Mouse (Mus musculus) erythroblast, embryonic 14.5 days (primary cell): ENCODE results near the gene Rbm17. TPM values are rescaled to one million over a fixed set of nuclear protein-coding genes. Genes with fewer than 3 reads are reported as not detected.

ENCODE experiments used
- H3K27me3 ChIP-seq: 2 replicates; pipeline ENCODE4 v1.6.1; 2012; ENCODE audit warnings: inconsistent platforms; ENCODE audit not compliant: control insufficient read depth
- H3K36me3 ChIP-seq: 2 replicates; pipeline ENCODE4 v1.6.1; 2012; ENCODE audit warnings: mild to moderate bottlenecking, inconsistent platforms; ENCODE audit not compliant: control insufficient read depth
- H3K4me1 ChIP-seq: 2 replicates; pipeline ENCODE4 v1.6.1; 2012; ENCODE audit warnings: inconsistent platforms; ENCODE audit not compliant: control insufficient read depth
- H3K4me3 ChIP-seq: replicated peaks from 2 replicates; pipeline ENCODE3; 2012; ENCODE audit warnings: moderate library complexity, mild to moderate bottlenecking, inconsistent platforms
- H3K9me3 ChIP-seq: 2 replicates; pipeline ENCODE4 v1.6.1; 2012; ENCODE audit warnings: low read length, inconsistent platforms, mixed read lengths; ENCODE audit not compliant: control insufficient read depth
- GATA1 ChIP-seq: IDR thresholded peaks from 2 replicates; pipeline ENCODE4 v1.6.1; 2012; ENCODE audit warnings: low read length, inconsistent platforms, mixed read lengths
- TAL1 ChIP-seq: IDR thresholded peaks from 3 replicates; pipeline ENCODE4 v1.6.1; 2012; ENCODE audit warnings: low read length, inconsistent platforms, mixed read lengths
- polyA plus RNA-seq: library from polyadenylated mRNA; stranded (reverse); fragments of >175 nt; gene quantifications from 2 replicates; pipeline ENCODE4 v1.2.3, GENCODE M21; 2012

Rbm17 gene
- 3.4 and 7.2 TPM in 2 replicates for polyA plus RNA-seq

DNA sequence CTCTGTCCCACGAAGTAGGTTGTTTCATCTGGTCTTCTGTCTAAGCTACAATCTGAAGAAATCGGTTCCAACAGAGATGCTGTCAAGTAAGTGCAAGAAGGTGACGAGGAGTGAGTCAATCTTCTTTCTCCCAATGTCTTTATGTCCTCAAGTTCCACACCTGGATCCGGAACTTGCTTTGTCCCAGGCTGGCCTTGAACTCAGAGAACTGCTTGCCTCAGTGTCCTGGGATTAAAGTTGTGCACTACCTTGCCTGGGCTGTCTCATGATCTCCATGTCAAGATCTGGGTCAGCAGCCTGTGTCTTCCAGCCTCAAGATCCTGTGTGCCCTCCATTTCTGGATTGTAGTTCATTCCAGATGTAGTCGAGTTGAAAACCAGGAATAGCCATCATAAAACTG is at the start of gene Rbm17:
Gene Rbm17 (minus strand): TSS at position 101 of the 400 bp plus-strand sequence.
- TF ChIP-seq TAL1 (no peak), GATA1 (no peak)
- H3K9me3 ChIP-seq, result no peaks in the 10 kb centered on the region
- peaks cover 17% of the 10 kb centered on the region for H3K36me3 ChIP-seq
- no peaks in the 10 kb centered on the region for H3K27me3 ChIP-seq
- peaks cover 19% of the 10 kb centered on the region for H3K4me1 ChIP-seq
- H3K4me3 ChIP-seq, result peak within 1 kb of the TSS; percentile 94

DNA sequence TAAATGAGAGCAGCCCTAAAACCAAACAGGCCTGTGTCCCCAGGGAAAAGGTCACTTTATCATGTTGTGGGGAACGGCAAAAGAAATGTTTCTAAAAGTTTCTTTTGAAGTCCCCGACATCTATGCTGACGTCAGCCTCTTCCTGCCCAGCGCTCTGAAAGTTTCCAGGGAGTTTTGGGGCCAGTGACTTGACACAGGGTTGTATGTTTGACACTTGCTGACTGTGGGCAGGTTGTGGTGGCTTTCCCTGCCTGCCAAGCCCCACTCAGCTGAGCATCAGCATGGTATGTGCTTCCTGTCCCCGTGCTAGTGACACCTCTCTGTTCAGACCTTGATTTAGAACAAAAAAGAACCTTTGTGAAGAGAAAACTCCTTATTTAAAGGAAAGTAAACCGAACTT is 49.4 kb upstream of the Rbm17 start:
- TF ChIP-seq TAL1 (no peak), GATA1 (no peak)

DNA sequence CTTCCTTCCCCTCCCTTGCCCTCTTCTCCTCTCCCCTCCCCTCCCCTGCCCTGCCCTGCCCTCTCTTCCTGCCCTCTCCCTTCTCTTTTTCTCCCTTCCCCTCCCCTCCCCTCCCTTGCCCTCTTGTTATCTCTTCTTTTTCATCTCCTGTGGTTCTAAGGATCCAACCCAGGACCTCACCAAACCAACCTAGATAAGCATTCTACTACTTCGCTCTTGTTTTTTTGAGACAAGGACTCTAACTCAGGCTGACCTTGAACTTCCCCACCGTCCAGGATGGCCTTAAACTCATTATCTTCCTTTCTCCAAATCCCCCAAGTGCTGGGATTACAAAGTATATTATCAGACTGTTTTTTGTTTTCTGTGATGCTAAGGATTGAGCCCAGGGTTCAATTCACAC is 48.8 kb upstream of the Rbm17 start:
- no peaks in the 10 kb centered on the region for H3K4me1 ChIP-seq
- no peak for TF ChIP-seq TAL1
- TF ChIP-seq GATA1, result no peak
- no peaks in the 10 kb centered on the region for H3K27me3 ChIP-seq
- no peaks in the 10 kb centered on the region for H3K36me3 ChIP-seq
- no peaks in the 10 kb centered on the region for H3K9me3 ChIP-seq
- no peak overlapping the region for H3K4me3 ChIP-seq

More for the DNA sequence above, 49.4 kb upstream of the Rbm17 start:
- Histone ChIP-seq H3K4me3 (no peak overlapping the region), H3K27me3 (no peaks in the 10 kb centered on the region), H3K9me3 (no peaks in the 10 kb centered on the region), H3K36me3 (no peaks in the 10 kb centered on the region), H3K4me1 (no peaks in the 10 kb centered on the region)

DNA sequence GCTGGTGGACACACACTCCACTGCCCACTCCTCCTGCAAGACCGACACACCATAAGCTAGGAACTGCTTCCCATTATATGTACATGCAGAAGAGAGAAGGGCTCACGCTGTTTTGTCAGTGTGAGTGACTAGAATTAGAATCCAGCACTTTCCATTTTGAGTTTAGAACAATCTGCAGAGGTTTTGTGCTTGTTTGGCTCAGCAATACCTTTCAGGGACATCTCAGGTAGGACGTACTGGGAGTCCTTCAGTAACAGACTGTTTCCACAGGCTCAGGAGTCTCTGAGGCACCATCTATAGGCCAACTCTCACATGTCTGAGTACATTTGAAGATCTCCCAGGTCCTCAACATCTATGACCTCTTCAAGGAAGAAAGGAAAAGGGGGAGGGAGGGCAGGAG is 48.2 kb upstream of the Rbm17 start:
- no peaks in the 10 kb centered on the region for H3K9me3 ChIP-seq
- no peaks in the 10 kb centered on the region for H3K4me1 ChIP-seq
- TF ChIP-seq GATA1 (no peak), TAL1 (no peak)
- H3K36me3 ChIP-seq, result no peaks in the 10 kb centered on the region
- H3K4me3 ChIP-seq, result no peak overlapping the region
- no peaks in the 10 kb centered on the region for H3K27me3 ChIP-seq

DNA sequence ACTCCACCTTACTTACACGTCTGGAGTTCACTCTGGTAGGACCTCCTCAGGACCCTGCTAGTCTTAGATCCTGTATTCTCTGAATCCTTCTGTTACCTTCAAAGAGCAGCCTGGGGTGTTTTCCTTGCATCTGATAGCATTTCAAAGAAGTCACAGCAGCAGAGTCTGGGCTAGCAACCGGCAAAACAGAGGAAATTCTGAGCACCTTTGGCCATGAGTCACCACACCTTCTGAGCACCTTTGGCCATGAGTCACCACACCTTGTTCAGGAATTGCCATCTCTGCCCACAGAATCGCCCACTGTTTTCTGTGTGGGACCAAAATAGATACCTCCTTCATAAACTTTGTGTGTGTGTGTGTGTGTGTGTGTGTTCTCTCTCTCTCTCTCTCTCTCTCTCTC is 47.5 kb upstream of the Rbm17 start:
- H3K27me3 ChIP-seq, result no peaks in the 10 kb centered on the region
- TF ChIP-seq TAL1 (no peak), GATA1 (no peak)
- H3K36me3 ChIP-seq, result no peaks in the 10 kb centered on the region
- H3K4me1 ChIP-seq, result no peaks in the 10 kb centered on the region
- no peaks in the 10 kb centered on the region for H3K9me3 ChIP-seq
- H3K4me3 ChIP-seq, result no peak overlapping the region

DNA sequence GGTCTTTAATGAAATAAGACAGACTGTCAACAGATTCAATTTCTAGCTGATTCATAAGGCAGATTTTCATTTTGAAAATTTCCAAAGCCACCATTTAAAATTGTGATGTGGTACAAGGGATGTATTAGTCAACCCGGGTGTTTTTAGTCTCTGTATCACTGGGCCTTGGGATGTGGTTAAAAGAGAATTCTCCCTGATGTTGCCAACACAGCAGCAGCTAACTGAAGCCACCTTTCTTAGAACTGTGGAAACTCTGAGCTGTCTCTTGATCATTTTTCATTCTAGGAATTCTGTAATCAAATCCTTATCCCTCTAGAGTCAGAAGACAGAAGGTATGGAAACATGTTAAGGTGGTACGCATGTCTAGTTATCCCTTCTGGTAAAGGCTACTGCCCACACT is 41.3 kb upstream of the Rbm17 start:
- no peak for TF ChIP-seq TAL1
- Histone ChIP-seq H3K36me3 (no peaks in the 10 kb centered on the region), H3K9me3 (no peaks in the 10 kb centered on the region)

DNA sequence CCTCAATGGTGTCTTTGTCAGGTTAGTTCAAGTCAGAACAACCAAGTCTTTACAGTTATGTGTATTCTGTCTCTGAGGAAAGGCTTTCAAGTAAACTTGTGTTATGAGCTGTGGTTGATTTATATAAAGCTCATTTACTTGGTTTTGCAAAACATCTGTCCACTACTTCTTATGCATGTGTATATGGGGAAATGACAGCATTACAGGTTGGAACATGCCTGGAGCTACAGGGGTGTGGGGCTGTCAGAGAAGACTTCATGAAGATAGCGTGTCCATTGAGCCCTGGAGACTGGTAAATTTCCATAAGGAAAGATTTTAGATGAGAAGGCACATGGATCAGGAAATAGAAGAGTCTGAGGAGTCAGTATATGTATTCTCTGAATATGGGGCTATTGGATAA is 40.1 kb upstream of the Rbm17 start:
- TF ChIP-seq GATA1, result no peak
- no peak for TF ChIP-seq TAL1
- no peaks in the 10 kb centered on the region for H3K36me3 ChIP-seq
- no peak overlapping the region for H3K4me3 ChIP-seq
- H3K27me3 ChIP-seq, result no peaks in the 10 kb centered on the region
- H3K9me3 ChIP-seq, result no peaks in the 10 kb centered on the region
- H3K4me1 ChIP-seq, result no peaks in the 10 kb centered on the region

More for the DNA sequence above, 41.3 kb upstream of the Rbm17 start:
- Histone ChIP-seq H3K4me3 (no peak overlapping the region), H3K4me1 (no peaks in the 10 kb centered on the region), H3K27me3 (no peaks in the 10 kb centered on the region)

DNA sequence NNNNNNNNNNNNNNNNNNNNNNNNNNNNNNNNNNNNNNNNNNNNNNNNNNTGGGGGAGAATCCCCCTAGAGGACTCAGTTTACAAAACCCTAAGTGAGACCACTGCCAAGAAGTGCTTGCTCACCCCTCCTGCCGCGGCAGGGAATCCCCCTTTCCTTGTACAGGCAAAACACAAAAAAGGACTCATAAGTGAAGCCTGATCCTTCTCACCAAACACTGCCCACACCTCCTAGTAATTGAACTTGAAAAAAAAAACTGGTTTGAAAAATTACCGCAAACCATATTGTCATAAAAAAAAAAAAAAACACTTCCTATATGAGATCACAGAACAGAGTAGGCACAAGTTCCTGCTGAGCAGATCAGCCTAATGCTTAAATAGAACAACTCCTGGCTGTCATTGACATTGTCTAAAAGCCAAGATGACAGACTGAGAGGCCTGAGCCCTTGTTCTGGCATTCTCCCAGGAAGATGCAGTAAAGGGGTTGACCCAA is 38.5 kb upstream of the Rbm17 start, which contains the start of gene Il2ra:
Gene Il2ra (plus strand): TSS at position 357 of the 491 bp plus-strand sequence.
- TF ChIP-seq TAL1 (no peak), GATA1 (no peak)
- no peaks in the 10 kb centered on the region for H3K9me3 ChIP-seq
- H3K4me3 ChIP-seq, result no peak within 1 kb of the TSS
- no peaks in the 10 kb centered on the region for H3K27me3 ChIP-seq
- H3K36me3 ChIP-seq, result no peaks in the 10 kb centered on the region
- H3K4me1 ChIP-seq, result no peaks in the 10 kb centered on the region

DNA sequence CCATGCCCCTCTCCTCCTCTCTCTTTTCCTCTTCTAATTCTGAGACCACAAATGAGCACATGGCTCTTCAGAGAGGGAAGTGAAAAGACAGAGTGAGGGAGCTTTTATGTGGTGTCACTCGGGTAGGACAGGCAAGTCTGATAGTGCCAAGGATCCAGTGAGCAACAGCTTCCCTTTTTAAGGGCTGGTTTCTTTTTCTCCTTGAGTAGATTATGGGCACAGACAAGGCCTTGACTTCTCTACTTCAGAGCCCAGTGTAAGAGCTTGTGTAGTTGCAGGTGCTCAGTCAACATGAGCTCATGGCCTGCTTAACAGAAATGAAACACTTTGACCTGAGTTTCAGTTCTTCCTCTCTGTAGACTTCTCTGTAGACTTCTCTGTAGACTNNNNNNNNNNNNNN is 33.2 kb upstream of the Rbm17 start:
- Histone ChIP-seq H3K4me3 (no peak overlapping the region), H3K36me3 (no peaks in the 10 kb centered on the region), H3K4me1 (no peaks in the 10 kb centered on the region), H3K9me3 (no peaks in the 10 kb centered on the region), H3K27me3 (no peaks in the 10 kb centered on the region)
- no peak for TF ChIP-seq GATA1
- no peak for TF ChIP-seq TAL1

DNA sequence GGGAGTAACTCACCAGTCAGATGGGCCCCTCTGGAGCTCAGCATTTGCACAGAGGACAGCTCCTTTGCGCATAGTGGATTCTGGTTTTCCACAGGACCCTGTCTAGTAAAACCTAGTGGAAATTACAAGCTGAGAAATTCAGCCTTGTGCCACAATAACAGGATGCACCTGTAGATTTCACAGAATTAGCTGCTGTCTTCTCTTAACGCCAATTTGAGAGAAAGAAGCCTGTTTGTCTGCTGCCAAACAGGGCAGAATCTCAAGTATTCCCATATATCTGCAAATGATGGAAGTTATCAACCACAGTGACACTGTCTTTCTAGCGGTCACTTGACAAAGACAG is 32.2 kb upstream of the Rbm17 start:
- H3K36me3 ChIP-seq, result no peaks in the 10 kb centered on the region
- no peaks in the 10 kb centered on the region for H3K4me1 ChIP-seq
- H3K4me3 ChIP-seq, result no peak overlapping the region
- H3K9me3 ChIP-seq, result no peaks in the 10 kb centered on the region
- TF ChIP-seq TAL1, result no peak
- TF ChIP-seq GATA1, result no peak
- H3K27me3 ChIP-seq, result no peaks in the 10 kb centered on the region
